Mouse (Mus musculus) ES-E14 (cell line): ENCODE results near the gene Apba2. TPM values are rescaled to one million over a fixed set of nuclear protein-coding genes. Genes with fewer than 3 reads are reported as not detected.
A peak's percentile ranks its signal among the peaks of the same experiment; 100 is the strongest.

ENCODE experiments used
- DNase-seq: peaks from one replicate; pipeline ENCODE4 v3.0.0-alpha.2; 2013; ENCODE audit warnings: low read depth, low spot score
- H3K27ac ChIP-seq: 2 replicates; pipeline ENCODE4 v1.5.1; 2012; ENCODE audit warnings: low read depth, mild to moderate bottlenecking, low read length, moderate library complexity, mixed read lengths; ENCODE audit not compliant: poor library complexity, insufficient read depth, severe bottlenecking
- H3K36me3 ChIP-seq: 2 replicates; pipeline ENCODE4 v1.6.1; 2012; ENCODE audit warnings: mild to moderate bottlenecking, low read length, moderate library complexity, mixed read lengths; ENCODE audit not compliant: control insufficient read depth, poor library complexity, insufficient read depth, severe bottlenecking
- H3K4me1 ChIP-seq, 2 experiments: fragments of 150-350 bp in 1 of 2; sonication (generic) in 1 of 2; 2 replicates each; pipeline ENCODE4 v1.6.1; 2012; ENCODE audit warnings: low read length in 2 of 2, mild to moderate bottlenecking in 1 of 2, mixed read lengths in 1 of 2; ENCODE audit not compliant: control insufficient read depth in 2 of 2, insufficient read depth in 2 of 2, poor library complexity in 1 of 2
- H3K4me3 ChIP-seq, 2 experiments: fragments of 150-350 bp in 1 of 2; sonication (generic) in 1 of 2; 2 replicates each; pipeline ENCODE4 v1.5.1; 2012; ENCODE audit warnings: low read length in 2 of 2, low read depth in 1 of 2, mild to moderate bottlenecking in 1 of 2, mixed read lengths in 1 of 2; ENCODE audit not compliant: insufficient read depth in 1 of 2, poor library complexity in 1 of 2, severe bottlenecking in 1 of 2
- H3K9ac ChIP-seq: 2 replicates; pipeline ENCODE4 v1.6.1; 2012; ENCODE audit warnings: low read depth, mild to moderate bottlenecking, low read length, mixed read lengths; ENCODE audit not compliant: poor library complexity, insufficient read depth, severe bottlenecking
- H3K9me3 ChIP-seq: fragments of 150-350 bp; sonication (generic); 2 replicates; pipeline ENCODE4 v1.6.1; 2012; ENCODE audit warnings: low read depth, mild to moderate bottlenecking, low read length; ENCODE audit not compliant: control insufficient read depth, insufficient read depth
- CHD2 ChIP-seq: IDR thresholded peaks from 2 replicates; pipeline ENCODE4 v1.6.1; 2014; ENCODE audit warnings: mild to moderate bottlenecking, low read depth, low read length, inconsistent platforms
- HCFC1 ChIP-seq: IDR thresholded peaks from 2 replicates; pipeline ENCODE4 v1.6.1; 2012; ENCODE audit warnings: low read length, inconsistent platforms, borderline replicate concordance; ENCODE audit not compliant: insufficient read depth
- MAFK ChIP-seq: IDR thresholded peaks from 2 replicates; pipeline ENCODE4 v1.6.1; 2014; ENCODE audit warnings: mild to moderate bottlenecking, low read depth, low read length, inconsistent platforms; ENCODE audit not compliant: insufficient read depth
- ZC3H11A ChIP-seq: IDR thresholded peaks from 2 replicates; pipeline ENCODE4 v1.6.1; 2012; ENCODE audit warnings: low read depth, mild to moderate bottlenecking, inconsistent platforms, low read length, borderline replicate concordance
- ZNF384 ChIP-seq: IDR thresholded peaks from 2 replicates; pipeline ENCODE4 v1.6.1; 2012; ENCODE audit warnings: low read depth, low read length, inconsistent platforms
- in situ Hi-C, 2 experiments: fragments of 600-800 bp; cut with MboI; formaldehyde crosslinking; loops; one replicate each; pipeline ENCODE4 v1.15.1; 2025; ENCODE audit warnings: low sequenced_read_pairs in 2 of 2, inconsistent platforms in 1 of 2; ENCODE audit not compliant: unreplicated experiment in 2 of 2
- total RNA-seq: library from RNA; depleted of rRNA; stranded (reverse); fragments of 300-350 nt; gene quantifications from 2 replicates; pipeline ENCODE4 v1.2.3, GENCODE M21; 2012

Apba2 gene
- total RNA-seq, 1 experiment = 1.7 TPM

DNA sequence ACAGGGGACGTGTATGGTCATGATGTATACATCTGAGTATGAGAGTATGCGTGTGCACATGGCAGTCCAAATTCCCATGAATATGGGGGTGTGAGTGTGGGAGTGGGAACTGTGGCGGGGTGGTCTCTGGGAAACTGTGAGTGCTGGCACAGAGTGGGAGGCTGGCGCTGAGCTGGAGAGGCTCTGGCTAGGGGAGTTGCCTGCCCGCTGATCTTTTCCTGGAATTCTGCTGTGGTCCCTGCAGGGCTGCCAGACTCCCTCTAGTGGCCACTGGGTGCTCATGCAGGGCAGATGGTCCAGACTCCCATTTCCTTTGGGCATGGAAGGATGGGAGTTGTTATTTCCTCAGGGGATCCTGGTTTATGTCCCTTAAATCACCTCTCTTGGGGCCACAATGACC lies 250.0 kb downstream of the Apba2 start:
- H3K9ac ChIP-seq = no peak overlapping the region
- H3K27ac ChIP-seq = no peak overlapping the region
- H3K9me3 ChIP-seq = no peaks in the 10 kb centered on the region
- TF ChIP-seq ZNF384 = no peak
- peak; percentile 58; the same call in 1 of the 2 replicates for TF ChIP-seq ZC3H11A
- TF ChIP-seq MAFK = no peak
- no peak for TF ChIP-seq CHD2
- TF ChIP-seq HCFC1 = no peak
- peaks cover 0 to 2% of the 10 kb centered on the region in 2 experiments; a peak in 1 of 4 replicates for H3K4me1 ChIP-seq
- no peaks in the 10 kb centered on the region for H3K36me3 ChIP-seq
- H3K4me3 ChIP-seq = no peak overlapping the region
- DNase-seq = peak; percentile 58
- in situ Hi-C loops = no loop called here

DNA sequence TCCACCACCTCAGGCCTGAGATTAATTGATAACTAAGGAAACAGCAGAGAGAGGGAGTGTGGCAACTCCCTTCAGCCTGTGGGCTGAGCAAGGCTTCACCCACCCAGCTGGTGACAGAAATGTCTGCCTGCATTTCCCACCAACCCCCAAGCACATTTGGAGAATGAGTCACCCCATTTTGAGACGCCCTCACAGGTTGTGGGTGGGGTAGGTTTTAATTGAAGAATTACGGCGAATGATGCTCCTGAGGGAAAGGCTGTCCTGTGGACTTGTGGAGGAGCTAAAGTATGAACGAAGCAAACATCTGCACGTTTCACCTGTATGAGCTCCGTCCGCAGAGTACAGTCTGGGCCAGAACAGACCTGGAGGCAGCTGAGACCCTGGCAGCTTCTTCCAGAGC lies 250.6 kb downstream of the Apba2 start:
- no peaks in the 10 kb centered on the region for H3K9me3 ChIP-seq
- H3K4me1 ChIP-seq = peaks cover 0 to 2% of the 10 kb centered on the region in 2 experiments; a peak in 1 of 4 replicates
- H3K9ac ChIP-seq = no peak overlapping the region
- no peak for TF ChIP-seq MAFK
- TF ChIP-seq ZNF384 = no peak
- TF ChIP-seq ZC3H11A = no peak
- no peak for TF ChIP-seq HCFC1
- no peak overlapping the region for H3K4me3 ChIP-seq
- no peaks in the 10 kb centered on the region for H3K36me3 ChIP-seq
- no peak for DNase-seq
- in situ Hi-C loops = no loop called here
- no peak overlapping the region for H3K27ac ChIP-seq

DNA sequence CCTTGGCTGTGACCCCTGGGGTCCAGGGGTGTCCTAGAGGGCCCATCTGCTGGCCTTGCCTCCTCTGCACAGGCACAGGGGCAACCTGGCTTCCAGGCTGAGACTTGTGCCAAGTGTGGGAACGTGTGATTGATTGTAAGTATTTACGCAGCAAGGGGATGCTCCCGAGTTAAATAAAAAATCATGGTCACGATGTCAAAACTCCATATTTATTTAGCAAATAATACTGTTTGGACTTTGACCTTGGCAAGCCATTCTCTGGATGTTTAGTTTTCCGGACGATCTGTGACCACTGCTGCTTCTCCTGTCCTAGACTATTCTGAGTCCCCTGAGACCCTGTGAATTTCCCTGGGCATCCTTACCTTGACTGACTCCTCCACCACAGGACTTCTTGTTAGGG lies 252.2 kb downstream of the Apba2 start:
- in situ Hi-C loops = no loop called here
- H3K9ac ChIP-seq = no peak overlapping the region
- TF ChIP-seq MAFK (no peak), ZC3H11A (no peak), CHD2 (no peak), HCFC1 (no peak), ZNF384 (no peak)
- H3K9me3 ChIP-seq = no peaks in the 10 kb centered on the region
- H3K27ac ChIP-seq = no peak overlapping the region
- no peak for DNase-seq
- no peaks in the 10 kb centered on the region for H3K36me3 ChIP-seq
- H3K4me3 ChIP-seq = no peak overlapping the region
- peaks cover 0 to 2% of the 10 kb centered on the region in 2 experiments; a peak in 1 of 4 replicates for H3K4me1 ChIP-seq

DNA sequence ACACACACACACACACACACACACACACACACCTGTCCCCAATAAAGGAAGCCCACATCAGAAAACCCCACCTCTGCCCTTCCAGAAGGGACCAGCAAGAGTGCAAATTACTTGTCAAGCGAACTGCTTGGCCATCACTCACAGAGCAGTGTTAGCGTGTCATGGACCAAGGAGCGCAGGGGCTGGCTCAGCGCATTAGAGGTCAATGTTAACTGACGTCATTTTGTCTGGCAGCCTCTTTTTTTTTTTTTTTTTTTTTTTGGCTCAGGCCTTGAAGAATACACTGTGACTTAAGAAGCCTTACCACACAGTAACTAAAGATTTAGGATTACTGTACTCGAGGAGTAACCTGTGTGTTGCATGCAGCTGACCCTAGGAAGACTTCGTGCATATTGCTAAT lies 252.7 kb downstream of the Apba2 start:
- no peak for DNase-seq
- Histone ChIP-seq H3K36me3 (no peaks in the 10 kb centered on the region), H3K9me3 (no peaks in the 10 kb centered on the region), H3K4me1 (peaks cover 0 to 2% of the 10 kb centered on the region in 2 experiments; a peak in 1 of 4 replicates), H3K27ac (no peak overlapping the region), H3K4me3 (no peak overlapping the region), H3K9ac (no peak overlapping the region)
- no peak for TF ChIP-seq ZC3H11A
- 0 out of 2 replicates have a peak, but pooled peaks have one; percentile 29 for TF ChIP-seq ZNF384
- TF ChIP-seq MAFK = no peak
- TF ChIP-seq CHD2 = no peak
- in situ Hi-C loops = no loop called here

DNA sequence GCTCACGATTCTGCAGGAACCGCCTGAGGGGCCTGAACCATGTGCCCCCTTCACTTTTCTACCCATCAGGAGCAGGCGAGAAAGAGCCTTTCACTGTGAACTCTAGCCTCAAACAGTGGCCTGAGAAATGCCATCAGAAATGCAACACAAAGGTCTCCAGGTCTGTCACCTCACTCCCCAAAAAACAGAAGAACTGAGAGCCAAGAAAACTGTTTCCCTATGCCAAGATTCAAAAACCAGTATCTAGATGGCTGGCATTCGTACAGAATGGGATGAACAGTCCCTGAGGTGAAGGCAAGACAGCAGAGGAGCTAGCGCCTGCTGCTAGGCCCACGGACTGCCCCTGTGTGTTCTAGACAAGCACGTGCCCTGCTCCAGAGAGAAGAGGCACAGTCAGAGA lies 253.6 kb downstream of the Apba2 start:
- Histone ChIP-seq H3K9me3 (no peaks in the 10 kb centered on the region), H3K36me3 (no peaks in the 10 kb centered on the region), H3K4me3 (no peak overlapping the region), H3K9ac (no peak overlapping the region), H3K27ac (no peak overlapping the region), H3K4me1 (peaks cover 0 to 2% of the 10 kb centered on the region in 2 experiments; a peak in 1 of 4 replicates)
- TF ChIP-seq ZNF384 (no peak), ZC3H11A (no peak), CHD2 (no peak), MAFK (no peak), HCFC1 (no peak)
- DNase-seq = no peak
- in situ Hi-C loops = no loop called here
